Mouse (Mus musculus): ENCODE results near the gene Slc25a19.

- TF ChIP-seq FLI1 (IDR thresholded peaks at IDR 0.05; ENCODE audit: low read length) (no peak), GATA1 (IDR thresholded peaks at IDR 0.05; ENCODE audit: borderline replicate concordance, low read length) (no peak)
These were observed 14.6 kb upstream of the Slc25a19 start for GRCm38 (mm10) chr11:115642705-115643104.
